Mouse (Mus musculus): ENCODE measurements around the gene Clnk.

GRCm38 (mm10) chr5:38702091-38702490 is 174.5 kb downstream of the Clnk start:
- TF ChIP-seq CTCF (IDR thresholded peaks at IDR 0.05) (no peak), POLR2A (IDR thresholded peaks at IDR 0.05; ENCODE audit: insufficient read depth, low read depth, low read length) (no peak)

Measured in heart, adult 2 months (tissue).